ENCODE assay signal across 1 mouse cellular context in genomic region chr2:31086543-31086942, GRCm38 (mm10).
TF ChIP-seq lines count a peak whose summit lies in the region.

No protein-coding gene starts in this region.

TF ChIP-seq in CH12.LX, 34 proteins besides CTCF, POLR2A, EP300 and RAD21 (continued from another document):
- TF ChIP-seq ZNF384 (IDR thresholded peaks at IDR 0.05; ENCODE audit: low read depth, low read length), result no peak
- TF ChIP-seq KAT2A (IDR thresholded peaks at IDR 0.05; ENCODE audit: insufficient replicate concordance, low read length), result no peak
- no peak for TF ChIP-seq UBTF (IDR thresholded peaks at IDR 0.05; ENCODE audit: low read depth, low read length)
